Mouse (Mus musculus): ENCODE measurements at regions not wholly inside any gene's neighbourhood (a gene's known extent, or its start where the extent isn't known, plus 50 kb on each side); places are given as distances from the start of the nearest gene placed in this dataset.

GRCm38 (mm10) chr5:106367831-106368230, 90.1 kb downstream of the Barhl2 start:
- H3K9ac ChIP-seq (ENCODE audit: low read length), result no peak overlapping the region
- peak; percentile 45; the same call in 1 of the 2 replicates for ATAC-seq (ENCODE audit: low FRiP score)
- H3K4me1 ChIP-seq (ENCODE audit: control insufficient read depth, insufficient read depth, low read length), result peaks cover 3% of the 10 kb centered on the region; the same call in 1 of the 2 replicates
- H3K27ac ChIP-seq (ENCODE audit: low read depth, low read length), result no peak overlapping the region
- 26% methylated on average over 9 of the region's 9 CpGs for WGBS
- no peak for DNase-seq (ENCODE audit: low spot score, missing footprints)
- no peak overlapping the region for H3K4me3 ChIP-seq (ENCODE audit: low read depth, low read length)
- no peaks in the 10 kb centered on the region for H3K27me3 ChIP-seq (ENCODE audit: control insufficient read depth, insufficient read depth, low read length)
- H3K36me3 ChIP-seq (ENCODE audit: control insufficient read depth, insufficient read depth, low read length), result no peaks in the 10 kb centered on the region
- no peaks in the 10 kb centered on the region for H3K9me3 ChIP-seq (ENCODE audit: control insufficient read depth, low read length)
- H3K4me2 ChIP-seq, result no peak overlapping the region

GRCm38 (mm10) chr5:106367312-106367711, 90.7 kb downstream of the Barhl2 start:
- Histone ChIP-seq H3K4me1 (ENCODE audit: control insufficient read depth, insufficient read depth, low read length) (peaks cover 3% of the 10 kb centered on the region; the same call in 1 of the 2 replicates), H3K27me3 (ENCODE audit: control insufficient read depth, insufficient read depth, low read length) (no peaks in the 10 kb centered on the region), H3K9ac (ENCODE audit: low read length) (no peak overlapping the region), H3K9me3 (ENCODE audit: control insufficient read depth, low read length) (no peaks in the 10 kb centered on the region), H3K36me3 (ENCODE audit: control insufficient read depth, insufficient read depth, low read length) (no peaks in the 10 kb centered on the region), H3K27ac (ENCODE audit: low read depth, low read length) (no peak overlapping the region), H3K4me3 (ENCODE audit: low read depth, low read length) (no peak overlapping the region), H3K4me2 (no peak overlapping the region)
- ATAC-seq (ENCODE audit: low FRiP score) (no peak), DNase-seq (ENCODE audit: low spot score, missing footprints) (no peak)
- 71% methylated on average over 5 of the region's 5 CpGs for WGBS

- Histone ChIP-seq H3K4me3 (ENCODE audit: low read depth, low read length) (no peak overlapping the region), H3K27me3 (ENCODE audit: control insufficient read depth, insufficient read depth, low read length) (no peaks in the 10 kb centered on the region), H3K27ac (ENCODE audit: low read depth, low read length) (no peak overlapping the region), H3K9ac (ENCODE audit: low read length) (no peak overlapping the region), H3K9me3 (ENCODE audit: control insufficient read depth, low read length) (no peaks in the 10 kb centered on the region), H3K4me1 (ENCODE audit: control insufficient read depth, insufficient read depth, low read length) (peaks cover 3% of the 10 kb centered on the region; the same call in 1 of the 2 replicates), H3K4me2 (no peak overlapping the region), H3K36me3 (ENCODE audit: control insufficient read depth, insufficient read depth, low read length) (no peaks in the 10 kb centered on the region)
- no peak; the same call in 1 of the 2 replicates for ATAC-seq (ENCODE audit: low FRiP score)
- no peak for DNase-seq (ENCODE audit: low spot score, missing footprints)
- 87% methylated on average over 7 of the region's 7 CpGs for WGBS
These were observed 92.0 kb downstream of the Barhl2 start for GRCm38 (mm10) chr5:106366006-106366405.

GRCm38 (mm10) chr5:106365094-106365493, 92.9 kb downstream of the Barhl2 start:
- WGBS, result 50% methylated on average over 8 of the region's 8 CpGs
- no peak for ATAC-seq (ENCODE audit: low FRiP score)

GRCm38 (mm10) chr5:106351348-106351747, 106.6 kb downstream of the Barhl2 start:
- no peak overlapping the region for H3K27ac ChIP-seq (ENCODE audit: low read depth, low read length)
- 84% methylated on average over 8 of the region's 8 CpGs for WGBS
- H3K4me2 ChIP-seq, result no peak overlapping the region
- no peaks in the 10 kb centered on the region for H3K9me3 ChIP-seq (ENCODE audit: control insufficient read depth, low read length)
- H3K27me3 ChIP-seq (ENCODE audit: control insufficient read depth, insufficient read depth, low read length), result no peaks in the 10 kb centered on the region; the same call in 1 of the 2 replicates
- H3K4me1 ChIP-seq (ENCODE audit: control insufficient read depth, insufficient read depth, low read length), result peaks cover 2% of the 10 kb centered on the region; the same call in 1 of the 2 replicates
- DNase-seq (ENCODE audit: low spot score, missing footprints), result peak; percentile 81
- no peak overlapping the region for H3K4me3 ChIP-seq (ENCODE audit: low read depth, low read length)
- H3K9ac ChIP-seq (ENCODE audit: low read length), result no peak overlapping the region
- no peaks in the 10 kb centered on the region for H3K36me3 ChIP-seq (ENCODE audit: control insufficient read depth, insufficient read depth, low read length)
- no peak for ATAC-seq (ENCODE audit: low FRiP score)

More at GRCm38 (mm10) chr5:106365094-106365493, 92.9 kb downstream of the Barhl2 start:
- H3K4me3 ChIP-seq (ENCODE audit: low read depth, low read length), result no peak overlapping the region
- H3K4me2 ChIP-seq, result no peak overlapping the region
- no peak overlapping the region for H3K9ac ChIP-seq (ENCODE audit: low read length)
- H3K27me3 ChIP-seq (ENCODE audit: control insufficient read depth, insufficient read depth, low read length), result no peaks in the 10 kb centered on the region
- H3K27ac ChIP-seq (ENCODE audit: low read depth, low read length), result no peak overlapping the region
- H3K9me3 ChIP-seq (ENCODE audit: control insufficient read depth, low read length), result no peaks in the 10 kb centered on the region
- DNase-seq (ENCODE audit: low spot score, missing footprints), result peak; percentile 88
- no peaks in the 10 kb centered on the region for H3K36me3 ChIP-seq (ENCODE audit: control insufficient read depth, insufficient read depth, low read length)
- peaks cover 3% of the 10 kb centered on the region; the same call in 1 of the 2 replicates for H3K4me1 ChIP-seq (ENCODE audit: control insufficient read depth, insufficient read depth, low read length)

- peak; percentile 79 for DNase-seq (ENCODE audit: low spot score, missing footprints)
- no peak for ATAC-seq (ENCODE audit: low FRiP score)
- Histone ChIP-seq H3K27me3 (ENCODE audit: control insufficient read depth, insufficient read depth, low read length) (no peaks in the 10 kb centered on the region; the same call in 1 of the 2 replicates), H3K4me1 (ENCODE audit: control insufficient read depth, insufficient read depth, low read length) (peaks cover 2% of the 10 kb centered on the region; the same call in 1 of the 2 replicates), H3K27ac (ENCODE audit: low read depth, low read length) (no peak overlapping the region), H3K9me3 (ENCODE audit: control insufficient read depth, low read length) (no peaks in the 10 kb centered on the region), H3K4me2 (no peak overlapping the region), H3K4me3 (ENCODE audit: low read depth, low read length) (no peak overlapping the region), H3K9ac (ENCODE audit: low read length) (no peak overlapping the region), H3K36me3 (ENCODE audit: control insufficient read depth, insufficient read depth, low read length) (no peaks in the 10 kb centered on the region)
- WGBS, result 32% methylated on average over 10 of the region's 10 CpGs
These were observed 108.0 kb downstream of the Barhl2 start for GRCm38 (mm10) chr5:106349851-106350515.

- ATAC-seq (ENCODE audit: low FRiP score), result peak; percentile 67
- Histone ChIP-seq H3K4me1 (ENCODE audit: control insufficient read depth, insufficient read depth, low read length) (peaks cover 4% of the 10 kb centered on the region; the same call in 1 of the 2 replicates), H3K4me3 (ENCODE audit: low read depth, low read length) (no peak overlapping the region), H3K9ac (ENCODE audit: low read length) (no peak overlapping the region), H3K27ac (ENCODE audit: low read depth, low read length) (no peak overlapping the region), H3K27me3 (ENCODE audit: control insufficient read depth, insufficient read depth, low read length) (0 out of 2 replicates have a peak, but pooled peaks cover 2% of the 10 kb centered on the region), H3K36me3 (ENCODE audit: control insufficient read depth, insufficient read depth, low read length) (no peaks in the 10 kb centered on the region), H3K4me2 (no peak overlapping the region), H3K9me3 (ENCODE audit: control insufficient read depth, low read length) (no peaks in the 10 kb centered on the region)
- no peak for DNase-seq (ENCODE audit: low spot score, missing footprints)
- WGBS, result 7% methylated on average over 8 of the region's 8 CpGs
These were observed 113.7 kb downstream of the Barhl2 start for GRCm38 (mm10) chr5:106344308-106344707.

- 20% methylated on average over 6 of the region's 6 CpGs for WGBS
- DNase-seq (ENCODE audit: low spot score, missing footprints), result peak; percentile 91
- peak; percentile 18; the same call in 1 of the 2 replicates for ATAC-seq (ENCODE audit: low FRiP score)
- no peak overlapping the region for H3K27ac ChIP-seq (ENCODE audit: low read depth, low read length)
- no peaks in the 10 kb centered on the region for H3K9me3 ChIP-seq (ENCODE audit: control insufficient read depth, low read length)
- no peaks in the 10 kb centered on the region for H3K36me3 ChIP-seq (ENCODE audit: control insufficient read depth, insufficient read depth, low read length)
- no peak overlapping the region for H3K4me2 ChIP-seq
- no peak overlapping the region for H3K4me3 ChIP-seq (ENCODE audit: low read depth, low read length)
- H3K9ac ChIP-seq (ENCODE audit: low read length), result no peak overlapping the region
- peaks cover 4% of the 10 kb centered on the region; the same call in 1 of the 2 replicates for H3K4me1 ChIP-seq (ENCODE audit: control insufficient read depth, insufficient read depth, low read length)
- H3K27me3 ChIP-seq (ENCODE audit: control insufficient read depth, insufficient read depth, low read length), result 0 out of 2 replicates have a peak, but pooled peaks cover 2% of the 10 kb centered on the region
These were observed 114.4 kb downstream of the Barhl2 start for GRCm38 (mm10) chr5:106343601-106344000.

- WGBS, result 77% methylated on average over 12 of the region's 12 CpGs
- H3K4me2 ChIP-seq, result no peak overlapping the region
- no peak overlapping the region for H3K27ac ChIP-seq (ENCODE audit: low read depth, low read length)
- ATAC-seq (ENCODE audit: low FRiP score) (no peak), DNase-seq (ENCODE audit: low spot score, missing footprints) (peak; percentile 69)
- no peak overlapping the region for H3K4me3 ChIP-seq (ENCODE audit: low read depth, low read length)
- 0 out of 2 replicates have a peak, but pooled peaks cover 2% of the 10 kb centered on the region for H3K27me3 ChIP-seq (ENCODE audit: control insufficient read depth, insufficient read depth, low read length)
- H3K9me3 ChIP-seq (ENCODE audit: control insufficient read depth, low read length), result no peaks in the 10 kb centered on the region
- H3K9ac ChIP-seq (ENCODE audit: low read length), result no peak overlapping the region
- H3K4me1 ChIP-seq (ENCODE audit: control insufficient read depth, insufficient read depth, low read length), result peaks cover 4% of the 10 kb centered on the region; the same call in 1 of the 2 replicates
- H3K36me3 ChIP-seq (ENCODE audit: control insufficient read depth, insufficient read depth, low read length), result no peaks in the 10 kb centered on the region
These were observed 116.6 kb downstream of the Barhl2 start for GRCm38 (mm10) chr5:106341361-106341760.

Measured in midbrain, embryonic 11.5 days (tissue).